Mouse (Mus musculus): ENCODE data around the gene 1700067P10Rik. TPM values are rescaled to one million over a fixed set of nuclear protein-coding genes. Genes with fewer than 3 reads are reported as not detected.

Gene 1700067P10Rik
- 2.0 TPM for polyA plus RNA-seq (2014; fragmentation: Illumina TruSeq; extraction: RNeasy Lipid Tissue Mini Kit (QIAGEN cat#74804); ENCODE audit: low read depth, low replicate concordance)

DNA sequence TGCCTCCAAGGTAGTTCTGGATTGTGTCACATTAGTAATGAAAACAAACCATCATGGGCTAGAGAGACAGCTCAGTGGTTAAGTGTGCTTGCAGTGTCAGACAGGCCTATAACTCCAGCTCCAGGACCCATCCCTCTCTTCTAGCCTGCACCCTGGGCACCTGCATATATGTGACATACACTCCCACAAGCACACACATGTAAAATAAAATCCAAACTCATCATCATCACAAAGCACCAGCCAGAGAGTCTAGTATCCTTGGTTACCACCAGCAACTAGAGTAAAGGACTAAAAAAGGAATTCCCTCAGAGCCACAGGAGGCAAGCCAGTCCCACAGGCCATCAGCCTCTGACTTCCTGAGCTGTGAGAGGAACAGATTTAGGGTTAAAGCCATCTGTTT lies at the start of gene 1700067P10Rik:
Gene 1700067P10Rik (plus strand): TSS at position 301 of the 400 bp plus-strand sequence.

Other genes with a start within 250 kb of the 1700067P10Rik start
- 17.8 TPM for gene Foxp4, start 164.7 kb upstream of the 1700067P10Rik start, polyA plus RNA-seq (2014; fragmentation: Illumina TruSeq; extraction: RNeasy Lipid Tissue Mini Kit (QIAGEN cat#74804); ENCODE audit: low read depth, low replicate concordance)
- gene 1700122O11Rik, start 51.0 kb upstream of the 1700067P10Rik start, polyA plus RNA-seq (2014; fragmentation: Illumina TruSeq; extraction: RNeasy Lipid Tissue Mini Kit (QIAGEN cat#74804); ENCODE audit: low read depth, low replicate concordance), result 0.46 TPM
- gene 9830107B12Rik, start 56.9 kb downstream of the 1700067P10Rik start, polyA plus RNA-seq (2014; fragmentation: Illumina TruSeq; extraction: RNeasy Lipid Tissue Mini Kit (QIAGEN cat#74804); ENCODE audit: low read depth, low replicate concordance), result not detected
- gene A530064D06Rik, start 78.0 kb downstream of the 1700067P10Rik start, polyA plus RNA-seq (2014; fragmentation: Illumina TruSeq; extraction: RNeasy Lipid Tissue Mini Kit (QIAGEN cat#74804); ENCODE audit: low read depth, low replicate concordance), result 0.74 TPM
- gene Trem1, start 143.4 kb downstream of the 1700067P10Rik start, polyA plus RNA-seq (2014; fragmentation: Illumina TruSeq; extraction: RNeasy Lipid Tissue Mini Kit (QIAGEN cat#74804); ENCODE audit: low read depth, low replicate concordance), result not detected
- gene Trem3, start 158.5 kb downstream of the 1700067P10Rik start, polyA plus RNA-seq (2014; fragmentation: Illumina TruSeq; extraction: RNeasy Lipid Tissue Mini Kit (QIAGEN cat#74804); ENCODE audit: low read depth, low replicate concordance), result not detected
- 0.53 TPM for gene Treml4, start 175.0 kb downstream of the 1700067P10Rik start, polyA plus RNA-seq (2014; fragmentation: Illumina TruSeq; extraction: RNeasy Lipid Tissue Mini Kit (QIAGEN cat#74804); ENCODE audit: low read depth, low replicate concordance)
- gene Treml2, start 210.2 kb downstream of the 1700067P10Rik start, polyA plus RNA-seq (2014; fragmentation: Illumina TruSeq; extraction: RNeasy Lipid Tissue Mini Kit (QIAGEN cat#74804); ENCODE audit: low read depth, low replicate concordance), result 0.36 TPM
- gene B430306N03Rik, start 226.8 kb downstream of the 1700067P10Rik start, polyA plus RNA-seq (2014; fragmentation: Illumina TruSeq; extraction: RNeasy Lipid Tissue Mini Kit (QIAGEN cat#74804); ENCODE audit: low read depth, low replicate concordance), result 0.68 TPM